Mouse (Mus musculus) myocyte (in vitro differentiated cells): ENCODE results near the gene Hmgxb4.

Experiments used
- CEBPB ChIP-seq: IDR thresholded peaks from 2 replicates; pipeline ENCODE4 v1.6.1; 2011; ENCODE audit warnings: mild to moderate bottlenecking, moderate library complexity; ENCODE audit not compliant: poor library complexity, insufficient read depth, severe bottlenecking
- E2F4 ChIP-seq: IDR thresholded peaks from one replicate; pipeline ENCODE4 v1.6.1; 2011; ENCODE audit warnings: mild to moderate bottlenecking, control low read depth, moderate library complexity; ENCODE audit not compliant: insufficient read depth
- MAX ChIP-seq: IDR thresholded peaks from one replicate; pipeline ENCODE4 v1.6.1; 2011; ENCODE audit warnings: low read depth, mild to moderate bottlenecking, control low read depth
- MYOD1 ChIP-seq, 3 experiments: IDR thresholded peaks; one replicate each; pipeline ENCODE4 v1.6.1; 2011; ENCODE audit warnings: control low read depth in 2 of 3, low read depth in 2 of 3, mild to moderate bottlenecking in 2 of 3, moderate library complexity in 1 of 3; ENCODE audit not compliant: insufficient read length in 2 of 3, control insufficient read depth in 1 of 3
- MYOG ChIP-seq, 3 experiments: IDR thresholded peaks; one replicate each; pipeline ENCODE4 v1.6.1; 2011; ENCODE audit warnings: control low read depth in 2 of 3, low read depth in 2 of 3, mild to moderate bottlenecking in 2 of 3; ENCODE audit not compliant: insufficient read length in 2 of 3, control insufficient read depth in 1 of 3, insufficient read depth in 1 of 3
- POLR2A ChIP-seq: IDR thresholded peaks from one replicate; pipeline ENCODE4 v1.6.1; 2011; ENCODE audit warnings: low read depth, mild to moderate bottlenecking, control low read depth, moderate library complexity; ENCODE audit not compliant: insufficient read length
- POLR2AphosphoS2 ChIP-seq: IDR thresholded peaks from one replicate; pipeline ENCODE4 v1.6.1; 2011; ENCODE audit warnings: low read depth, control low read depth; ENCODE audit not compliant: insufficient read length
- REST ChIP-seq: IDR thresholded peaks from one replicate; pipeline ENCODE4 v1.6.1; 2011; ENCODE audit warnings: mild to moderate bottlenecking, control low read depth, moderate library complexity; ENCODE audit not compliant: insufficient read depth, insufficient read length
- SRF ChIP-seq: IDR thresholded peaks from one replicate; pipeline ENCODE4 v1.6.1; 2011; ENCODE audit warnings: low read depth; ENCODE audit not compliant: control insufficient read depth, insufficient read length
- TCF12 ChIP-seq: IDR thresholded peaks from one replicate; pipeline ENCODE4 v1.6.1; 2011; ENCODE audit warnings: mild to moderate bottlenecking, control low read depth; ENCODE audit not compliant: poor library complexity, insufficient read depth, severe bottlenecking
- TCF3 ChIP-seq: IDR thresholded peaks from one replicate; pipeline ENCODE4 v1.6.1; 2011; ENCODE audit warnings: low read depth, control low read depth; ENCODE audit not compliant: insufficient read length
- USF1 ChIP-seq: IDR thresholded peaks from one replicate; pipeline ENCODE4 v1.6.1; 2011; ENCODE audit warnings: low read depth, mild to moderate bottlenecking, control low read depth, moderate library complexity

DNA sequence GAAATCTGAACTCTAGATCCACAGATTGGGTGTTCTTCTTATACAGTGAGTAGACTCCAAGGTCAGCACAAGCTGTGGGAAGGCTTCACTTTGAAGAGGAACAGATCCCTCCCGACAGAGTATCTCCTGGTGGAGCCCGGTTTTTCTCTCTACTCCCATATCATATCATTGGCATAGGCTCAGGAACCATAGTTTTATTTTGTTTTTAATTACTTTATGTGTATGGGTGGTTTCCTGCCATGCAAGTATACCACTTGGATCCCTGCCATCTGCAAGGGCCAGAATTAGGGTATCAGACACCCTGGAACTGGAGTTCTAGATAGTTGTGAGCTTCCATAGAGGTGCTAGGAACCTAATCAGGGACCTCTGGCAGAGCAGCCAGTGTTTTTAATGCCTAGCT is 15.7 kb downstream of the Hmgxb4 start:
- TF ChIP-seq MAX (no peak), TCF12 (no peak), POLR2A (no peak), MYOD1 (IDR thresholded peaks at IDR 0.05; ENCODE audit: control insufficient read depth in 1 of 3, insufficient read length in 2 of 3, low read depth in 2 of 3) (no peak), E2F4 (no peak), USF1 (no peak), MYOG (IDR thresholded peaks at IDR 0.05; ENCODE audit: control insufficient read depth in 1 of 3, insufficient read depth in 1 of 3, insufficient read length in 2 of 3, low read depth in 2 of 3) (no peak), CEBPB (no peak), SRF (no peak), POLR2AphosphoS2 (no peak), REST (no peak), TCF3 (no peak)
